Mouse (Mus musculus): ENCODE measurements around the gene Gas2. TPM values are rescaled to one million over a fixed set of nuclear protein-coding genes. Genes with fewer than 3 reads are reported as not detected.

Gas2 gene
- total and polyA plus RNA-seq, 2 experiments from 2014 or later, result 5.5 to 6.1 TPM

- TF ChIP-seq CTCF (IDR thresholded peaks at IDR 0.05; ENCODE audit: low read depth) (no peak), EP300 (IDR thresholded peaks at IDR 0.05; ENCODE audit: low read depth) (no peak)
- WGBS, result 70% methylated on average over 6 of the region's 6 CpGs
- ATAC-seq (ENCODE audit: insufficient read depth, low read depth), result no peak
Measured at GRCm38 (mm10) chr7:51960698-51961374, 99.0 kb downstream of the Gas2 start.

DNA sequence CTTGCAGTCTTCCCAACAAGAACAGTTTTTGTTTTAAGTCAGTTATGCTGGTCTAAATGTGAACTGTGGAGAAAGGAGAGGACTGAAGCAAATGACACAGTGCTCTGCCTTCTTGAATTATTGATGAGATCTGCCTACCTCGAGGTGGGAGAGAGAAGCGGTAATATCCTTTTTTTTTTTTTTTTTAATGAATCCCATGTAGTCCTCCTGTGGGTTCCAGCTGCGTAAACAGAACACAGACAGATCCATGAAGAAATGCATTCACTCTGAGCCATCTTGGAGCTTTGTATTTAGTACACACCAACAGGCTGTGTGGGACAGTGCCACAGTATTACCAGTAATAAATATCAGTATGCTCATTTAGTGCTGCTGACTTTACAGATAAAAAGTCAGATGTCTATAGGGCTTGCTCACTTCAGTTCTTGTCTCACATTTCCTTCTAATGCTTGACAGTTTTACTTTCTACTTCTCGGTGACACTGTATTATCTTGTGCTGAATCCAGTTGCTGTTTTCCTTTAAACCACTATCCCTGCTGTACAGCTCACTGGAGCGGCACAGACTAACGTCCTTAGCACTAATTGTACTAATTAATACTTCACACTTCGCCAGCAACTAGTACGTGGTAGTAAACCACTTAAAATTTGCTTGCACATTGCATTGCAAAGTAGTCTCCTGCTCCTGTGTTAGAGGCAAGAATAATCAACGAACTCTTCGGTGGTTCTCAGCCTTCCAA lies 100.6 kb downstream of the Gas2 start:
- no peaks in the 10 kb centered on the region for H3K4me1 ChIP-seq (ENCODE audit: control insufficient read depth, insufficient read depth)
- no peaks in the 10 kb centered on the region for H3K9me3 ChIP-seq (replicated peaks; ENCODE audit: control insufficient read depth, low read length)
- no peak overlapping the region for H3K4me2 ChIP-seq (ENCODE audit: low read depth, low read length)
- no peaks in the 10 kb centered on the region for H3K27me3 ChIP-seq (ENCODE audit: control insufficient read depth, insufficient read depth, low read length)
- H3K27ac ChIP-seq (ENCODE audit: low read depth), result no peak overlapping the region
- no peak for ATAC-seq (ENCODE audit: insufficient read depth, low read depth)
- 80% methylated on average over 10 of the region's 10 CpGs for WGBS
- no peak for DNase-seq (ENCODE audit: low spot score)
- H3K36me3 ChIP-seq (replicated peaks; ENCODE audit: control insufficient read depth, insufficient read depth, low read length), result no peaks in the 10 kb centered on the region
- TF ChIP-seq EP300 (IDR thresholded peaks at IDR 0.05; ENCODE audit: low read depth), result no peak
- TF ChIP-seq CTCF (IDR thresholded peaks at IDR 0.05; ENCODE audit: low read depth), result no peak
- no peak overlapping the region for H3K9ac ChIP-seq (replicated peaks; ENCODE audit: low read depth, low read length)
- H3K4me3 ChIP-seq (ENCODE audit: low read depth, low read length), result no peak overlapping the region

More at GRCm38 (mm10) chr7:51960698-51961374, 99.0 kb downstream of the Gas2 start:
- Histone ChIP-seq H3K4me1 (ENCODE audit: control insufficient read depth, insufficient read depth) (no peaks in the 10 kb centered on the region), H3K9ac (replicated peaks; ENCODE audit: low read depth, low read length) (no peak overlapping the region), H3K4me3 (ENCODE audit: low read depth, low read length) (no peak overlapping the region), H3K36me3 (replicated peaks; ENCODE audit: control insufficient read depth, insufficient read depth, low read length) (no peaks in the 10 kb centered on the region), H3K27ac (ENCODE audit: low read depth) (no peak overlapping the region), H3K4me2 (ENCODE audit: low read depth, low read length) (no peak overlapping the region), H3K27me3 (ENCODE audit: control insufficient read depth, insufficient read depth, low read length) (no peaks in the 10 kb centered on the region), H3K9me3 (replicated peaks; ENCODE audit: control insufficient read depth, low read length) (no peaks in the 10 kb centered on the region)
- DNase-seq (ENCODE audit: low spot score), result no peak

DNA sequence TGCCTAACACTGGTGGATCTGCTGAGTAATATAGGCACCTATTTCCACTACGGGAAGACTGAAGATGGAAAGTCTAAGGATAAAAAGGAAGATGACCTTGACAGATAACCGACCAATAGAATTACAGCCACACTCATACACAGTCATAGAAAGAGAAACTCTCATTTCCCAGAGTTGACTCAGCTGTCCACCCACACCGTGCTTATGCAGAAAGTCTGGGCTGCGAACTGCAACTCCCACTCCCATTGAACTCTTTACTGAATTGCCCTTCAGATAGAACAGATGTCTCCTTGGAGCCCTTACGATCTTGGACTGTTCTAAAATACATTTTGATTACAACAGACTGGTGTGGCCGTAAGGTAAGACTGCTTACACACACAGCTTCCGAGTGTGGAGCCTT lies 102.9 kb downstream of the Gas2 start:
- H3K27ac ChIP-seq (ENCODE audit: low read depth), result no peak overlapping the region
- TF ChIP-seq CTCF (IDR thresholded peaks at IDR 0.05; ENCODE audit: low read depth) (no peak), EP300 (IDR thresholded peaks at IDR 0.05; ENCODE audit: low read depth) (no peak)
- no peaks in the 10 kb centered on the region for H3K4me1 ChIP-seq (ENCODE audit: control insufficient read depth, insufficient read depth)
- WGBS, result 81% methylated on average over 7 of the region's 7 CpGs
- no peak overlapping the region for H3K4me2 ChIP-seq (ENCODE audit: low read depth, low read length)
- H3K36me3 ChIP-seq (replicated peaks; ENCODE audit: control insufficient read depth, insufficient read depth, low read length), result no peaks in the 10 kb centered on the region
- H3K9me3 ChIP-seq (replicated peaks; ENCODE audit: control insufficient read depth, low read length), result no peaks in the 10 kb centered on the region
- no peak overlapping the region for H3K9ac ChIP-seq (replicated peaks; ENCODE audit: low read depth, low read length)
- no peak for DNase-seq (ENCODE audit: low spot score)
- H3K4me3 ChIP-seq (ENCODE audit: low read depth, low read length), result no peak overlapping the region
- no peaks in the 10 kb centered on the region for H3K27me3 ChIP-seq (ENCODE audit: control insufficient read depth, insufficient read depth, low read length)
- no peak for ATAC-seq (ENCODE audit: insufficient read depth, low read depth)

DNA sequence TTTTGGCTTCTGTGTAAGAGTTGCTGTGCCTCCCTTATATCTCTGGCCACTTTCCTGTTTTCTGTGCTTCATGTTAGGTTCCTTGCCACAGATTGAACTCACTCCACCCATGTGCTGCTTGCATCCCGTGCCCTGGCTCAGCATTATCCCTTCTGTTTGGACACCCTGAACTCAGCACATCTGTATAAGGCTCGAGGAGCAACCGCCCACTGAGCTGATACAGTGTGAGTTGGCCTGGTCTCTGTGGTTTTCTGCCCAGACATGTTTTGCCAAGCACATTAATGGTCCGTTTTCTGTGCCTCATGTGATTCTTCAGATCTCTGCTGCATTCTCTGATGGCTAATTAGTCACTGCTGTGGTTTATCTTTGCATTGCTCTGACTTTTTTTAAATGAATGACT lies 105.8 kb downstream of the Gas2 start:
- WGBS, result 69% methylated on average over 4 of the region's 4 CpGs
- Histone ChIP-seq H3K27me3 (ENCODE audit: control insufficient read depth, insufficient read depth, low read length) (no peaks in the 10 kb centered on the region), H3K9ac (replicated peaks; ENCODE audit: low read depth, low read length) (no peak overlapping the region), H3K9me3 (replicated peaks; ENCODE audit: control insufficient read depth, low read length) (no peaks in the 10 kb centered on the region), H3K36me3 (replicated peaks; ENCODE audit: control insufficient read depth, insufficient read depth, low read length) (no peaks in the 10 kb centered on the region), H3K4me1 (ENCODE audit: control insufficient read depth, insufficient read depth) (no peaks in the 10 kb centered on the region), H3K4me3 (ENCODE audit: low read depth, low read length) (no peak overlapping the region), H3K27ac (ENCODE audit: low read depth) (no peak overlapping the region), H3K4me2 (ENCODE audit: low read depth, low read length) (no peak overlapping the region)
- DNase-seq (ENCODE audit: low spot score), result no peak
- ATAC-seq (ENCODE audit: insufficient read depth, low read depth), result no peak
- TF ChIP-seq EP300 (IDR thresholded peaks at IDR 0.05; ENCODE audit: low read depth) (no peak), CTCF (IDR thresholded peaks at IDR 0.05; ENCODE audit: low read depth) (no peak)

DNA sequence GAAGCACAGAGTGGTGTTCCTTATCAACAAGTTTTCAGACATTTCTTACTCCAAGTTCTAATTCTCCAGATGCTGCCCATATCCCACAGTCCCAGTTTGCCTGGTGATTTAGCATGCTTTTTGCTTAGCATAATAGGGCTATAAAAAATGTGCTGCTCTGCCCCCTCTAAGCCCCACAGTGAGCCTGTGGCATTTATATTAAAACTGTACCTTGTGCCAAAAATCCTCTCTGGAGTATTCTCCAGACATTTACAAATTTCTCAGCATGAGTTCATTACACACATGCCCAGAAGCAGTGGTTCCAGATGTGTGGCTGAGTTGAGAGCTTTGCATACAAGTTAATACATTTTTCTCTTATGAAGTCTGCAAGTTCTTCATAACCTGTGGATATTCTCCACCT lies 107.6 kb downstream of the Gas2 start:
- no peak for ATAC-seq (ENCODE audit: insufficient read depth, low read depth)

More for the DNA sequence above, 107.6 kb downstream of the Gas2 start:
- TF ChIP-seq CTCF (IDR thresholded peaks at IDR 0.05; ENCODE audit: low read depth), result no peak
- Histone ChIP-seq H3K4me2 (ENCODE audit: low read depth, low read length) (no peak overlapping the region), H3K4me3 (ENCODE audit: low read depth, low read length) (no peak overlapping the region), H3K36me3 (replicated peaks; ENCODE audit: control insufficient read depth, insufficient read depth, low read length) (no peaks in the 10 kb centered on the region), H3K9ac (replicated peaks; ENCODE audit: low read depth, low read length) (no peak overlapping the region), H3K27ac (ENCODE audit: low read depth) (no peak overlapping the region), H3K9me3 (replicated peaks; ENCODE audit: control insufficient read depth, low read length) (no peaks in the 10 kb centered on the region), H3K27me3 (ENCODE audit: control insufficient read depth, insufficient read depth, low read length) (no peaks in the 10 kb centered on the region), H3K4me1 (ENCODE audit: control insufficient read depth, insufficient read depth) (no peaks in the 10 kb centered on the region)
- no peak for DNase-seq (ENCODE audit: low spot score)
